Mouse (Mus musculus): ENCODE results near the gene Gm17078.
"Not testable (repeated sequence)": the region's sequence is repeated elsewhere in the genome, so short reads cannot be mapped to it uniquely, and the experiment has no call there.

The Gm17078 gene

DNA sequence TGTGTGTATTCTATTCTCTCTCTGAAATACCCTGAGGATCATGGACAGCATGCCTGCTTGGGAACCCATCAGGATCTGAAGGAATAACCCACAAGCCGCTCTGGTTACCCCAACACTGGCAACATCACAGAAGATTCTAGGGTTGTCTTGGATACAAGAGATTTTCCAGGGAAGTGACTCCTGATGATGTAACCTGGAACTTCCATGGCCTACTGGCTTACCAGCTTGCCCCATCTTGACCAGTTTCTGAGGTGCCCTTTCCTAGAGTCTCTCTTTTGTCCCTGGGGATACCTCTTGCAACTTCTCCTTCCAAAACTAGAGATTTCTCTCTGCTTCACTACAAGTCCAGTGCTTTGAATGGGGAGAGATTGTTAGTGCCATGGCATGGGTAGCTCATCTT, at the start of gene Gm17078:
Gene Gm17078, minus strand, starts transcription at position 101 of the 400 bp plus-strand sequence.
- DNase-seq (ENCODE audit: low spot score) = no peak

DNA sequence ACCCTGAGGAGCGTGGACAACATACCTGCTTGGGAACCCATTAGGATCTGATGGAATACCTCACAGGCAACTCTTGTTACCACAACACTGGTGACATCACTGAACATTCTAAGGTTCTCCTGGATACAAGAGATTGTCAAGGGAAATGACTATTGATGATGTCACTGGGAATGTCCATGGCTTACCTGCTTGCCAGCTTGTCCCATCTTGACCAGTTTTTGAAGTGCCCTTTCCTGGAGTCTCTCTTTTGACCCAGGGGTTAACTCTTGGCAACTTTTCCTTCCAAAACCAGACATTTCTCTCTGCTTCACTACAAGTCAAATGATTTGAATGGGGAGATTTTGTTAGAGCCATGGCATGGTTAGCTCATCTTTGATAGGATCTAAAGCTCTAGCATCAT, 24.5 kb upstream of the Gm17078 start, which contains the start of gene Gm4181:
Gene Gm4181, minus strand, starts transcription at position 101 of the 400 bp plus-strand sequence.
- DNase-seq (ENCODE audit: low spot score) = not testable (repeated sequence)

- peak; percentile 0 for DNase-seq (ENCODE audit: low spot score)
Observed at GRCm38 (mm10) chr14:51632426-51632825, 21.3 kb upstream of the Gm17078 start.

- DNase-seq (ENCODE audit: low spot score) = not testable (repeated sequence)
Observed at GRCm38 (mm10) chr14:51592039-51592438, 19.1 kb downstream of the Gm17078 start, which contains the start of gene Gm17174. Gene Gm17174 (minus strand): TSS chr14:51592139.

DNA sequence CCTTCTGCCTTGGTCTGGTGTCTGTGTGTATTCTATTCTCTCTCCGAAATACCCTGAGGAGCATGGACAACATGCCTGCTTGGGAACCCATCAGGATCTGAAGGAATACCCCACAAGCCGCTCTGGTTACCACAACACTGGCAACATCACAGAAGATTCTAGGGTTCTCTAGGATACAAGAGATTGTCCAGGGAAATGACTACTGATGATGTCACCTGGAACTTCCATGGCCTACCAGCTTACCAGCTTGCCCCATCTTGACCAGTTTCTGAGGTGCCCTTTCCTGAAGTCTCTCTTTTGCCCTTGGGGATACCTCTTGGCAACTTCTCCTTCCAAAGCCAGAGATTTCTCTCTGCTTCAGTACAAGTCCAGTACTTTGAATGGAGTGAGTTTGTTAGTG, 37.1 kb downstream of the Gm17078 start, which contains the start of gene Gm17175:
Gene Gm17175, minus strand, starts transcription at position 101 of the 400 bp plus-strand sequence.
- not testable (repeated sequence) for DNase-seq (ENCODE audit: low spot score)

Data from lung, postnatal 25 days (tissue).